Mouse (Mus musculus) frontal cortex, adult (tissue): ENCODE measurements around the gene Ubqln4.
A peak's percentile ranks its signal among the peaks of the same experiment; 100 is the strongest.

Source experiments
- ATAC-seq: cut with Nextera tagmentation; 2 replicates; pipeline ENCODE4 v1.9.2; 2017; ENCODE audit warnings: mild to moderate bottlenecking, moderate library complexity, mixed read lengths; ENCODE audit not compliant: low TSS enrichment

The Ubqln4 gene

DNA sequence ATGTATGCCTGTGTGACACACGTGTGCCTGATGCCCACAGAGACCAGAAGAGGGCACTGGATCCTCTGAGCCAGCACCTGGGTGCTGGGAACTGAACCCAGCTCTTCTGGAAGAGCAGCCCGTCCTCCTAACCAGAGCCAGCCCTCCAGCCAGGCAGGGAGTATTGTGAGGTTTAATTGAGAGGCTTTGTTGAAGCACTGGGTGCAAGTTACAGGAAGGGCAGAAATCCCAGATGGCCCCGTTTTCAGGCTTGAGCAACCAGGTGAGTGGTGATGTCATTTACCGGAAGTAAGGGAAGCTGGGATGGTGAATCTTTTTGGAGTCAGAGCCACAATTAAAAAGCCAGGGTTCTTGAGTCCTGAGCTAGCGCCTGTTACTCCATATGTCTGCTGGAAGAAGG is 28.5 kb upstream of the Ubqln4 start:
- no peak for ATAC-seq

DNA sequence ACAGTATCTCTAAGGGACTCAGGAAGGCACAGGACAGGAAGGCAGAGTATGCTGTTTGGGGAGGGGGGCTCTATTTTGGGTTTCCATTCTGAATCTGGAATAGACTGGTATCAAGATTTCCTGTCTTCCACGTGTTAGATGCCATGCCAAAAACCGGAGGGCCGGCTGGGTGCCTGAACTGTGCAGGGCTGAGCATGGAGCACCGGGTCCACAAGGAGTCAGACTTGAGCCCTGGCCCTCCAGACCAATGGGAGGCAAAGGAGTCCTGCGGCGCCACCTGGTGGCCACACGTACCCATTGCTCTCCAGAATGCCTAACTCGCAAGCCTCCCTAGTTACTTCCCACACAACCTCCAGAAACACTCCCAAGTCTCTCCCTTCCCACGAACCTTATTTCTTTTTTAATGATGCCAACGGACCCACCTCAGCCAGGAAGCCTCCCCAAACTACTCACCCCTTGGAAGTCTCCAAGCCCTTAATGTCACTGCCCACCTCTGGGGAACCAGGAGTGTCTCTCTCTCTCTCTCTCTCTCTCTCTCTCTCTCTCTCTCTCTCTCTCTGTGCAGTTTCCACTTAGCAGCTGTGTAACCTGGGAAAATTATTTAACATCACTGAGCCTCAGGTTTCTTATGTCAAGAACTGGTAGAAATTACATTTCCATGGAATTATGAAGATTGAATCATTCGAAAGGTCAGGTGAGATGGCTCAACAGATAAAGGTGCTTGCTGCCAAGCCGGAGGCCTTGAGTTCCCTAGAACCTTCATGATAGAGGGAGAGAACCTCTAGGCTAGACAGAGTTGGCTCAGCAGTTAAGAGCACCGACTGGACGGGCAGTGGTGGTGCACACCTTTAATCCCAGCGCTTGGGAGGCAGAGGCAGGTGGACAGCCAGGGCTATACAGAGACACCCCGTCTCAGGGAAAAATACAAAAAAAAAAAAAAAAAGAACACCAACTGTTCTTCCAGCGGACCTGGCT is 27.1 kb upstream of the Ubqln4 start:
- ATAC-seq: peak; percentile 85

DNA sequence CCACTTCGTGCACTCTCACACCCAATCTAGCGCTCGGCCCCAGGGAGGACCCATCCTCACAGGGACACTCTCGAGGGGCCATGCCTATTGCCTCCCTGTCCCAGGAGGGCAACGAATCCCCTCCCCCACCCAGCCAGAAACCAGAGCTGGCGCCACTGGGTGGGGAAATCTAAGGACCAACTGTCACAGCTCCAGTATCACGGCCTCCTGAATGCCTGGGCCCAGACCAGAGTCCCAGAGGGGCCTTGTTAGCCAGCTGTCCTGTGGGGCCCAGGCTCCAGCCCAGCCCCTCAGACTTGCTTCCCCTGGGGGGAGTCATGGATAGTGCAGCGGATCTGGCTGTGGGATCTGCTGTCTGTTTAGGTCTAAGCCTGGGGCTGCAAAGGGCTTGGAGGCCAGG is 26.0 kb upstream of the Ubqln4 start:
- no peak for ATAC-seq

DNA sequence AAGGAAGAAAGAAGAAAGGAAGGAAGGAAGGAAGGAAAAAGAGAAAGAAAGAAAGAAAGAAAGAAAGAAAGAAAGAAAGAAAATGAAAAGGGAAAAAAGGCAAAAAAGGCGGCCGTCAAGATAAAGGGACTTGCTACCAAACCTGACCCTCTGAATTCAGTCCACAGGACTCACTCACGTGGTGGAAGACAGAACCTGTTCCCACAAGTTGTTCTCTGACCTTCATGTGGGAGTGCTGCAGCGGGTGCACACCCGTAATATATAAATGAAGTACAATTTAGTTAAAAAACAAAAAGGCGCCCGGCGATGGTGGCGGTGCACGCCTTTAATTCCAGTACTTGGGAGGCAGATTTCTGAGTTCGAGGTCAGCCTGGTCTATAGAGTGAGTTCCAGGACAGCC is 24.9 kb upstream of the Ubqln4 start:
- no peak for ATAC-seq

DNA sequence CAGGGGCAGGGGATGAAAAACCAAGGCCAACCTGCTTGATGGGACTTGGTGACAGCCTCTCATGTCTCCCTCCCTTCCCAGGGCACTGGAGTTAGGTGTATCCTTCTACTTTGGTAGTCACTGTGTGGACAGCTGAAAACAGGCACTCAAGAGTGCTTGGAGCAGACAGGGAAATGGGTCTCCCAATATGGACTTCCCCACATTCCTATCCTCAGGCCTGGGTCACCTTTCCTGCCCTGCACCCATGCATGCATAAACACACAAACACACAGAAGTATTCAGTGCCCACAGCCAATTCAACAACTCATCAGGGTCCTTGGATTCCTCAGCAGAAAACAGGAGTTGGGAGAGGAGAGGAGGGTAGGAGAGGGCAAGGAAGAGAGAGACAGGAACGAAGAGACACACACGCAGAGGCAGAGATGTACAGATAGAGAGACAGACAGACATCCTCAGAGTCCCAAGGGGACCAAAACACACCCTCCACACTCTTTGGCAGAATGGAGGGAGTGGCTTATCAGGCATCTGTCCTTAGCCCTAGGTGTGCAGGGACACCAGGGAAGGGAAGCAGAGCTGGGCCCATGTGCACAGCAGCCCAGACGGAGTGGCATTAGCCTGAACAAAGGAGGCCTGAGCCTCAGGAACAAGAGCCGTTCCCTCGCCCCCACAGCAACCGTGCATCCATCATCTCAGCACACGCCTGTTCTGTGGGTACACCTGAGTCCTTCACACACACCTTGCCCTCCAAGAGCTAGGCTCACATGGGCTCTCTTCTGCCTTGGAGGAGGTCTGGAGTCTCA is 24.2 kb upstream of the Ubqln4 start:
- ATAC-seq: no peak

DNA sequence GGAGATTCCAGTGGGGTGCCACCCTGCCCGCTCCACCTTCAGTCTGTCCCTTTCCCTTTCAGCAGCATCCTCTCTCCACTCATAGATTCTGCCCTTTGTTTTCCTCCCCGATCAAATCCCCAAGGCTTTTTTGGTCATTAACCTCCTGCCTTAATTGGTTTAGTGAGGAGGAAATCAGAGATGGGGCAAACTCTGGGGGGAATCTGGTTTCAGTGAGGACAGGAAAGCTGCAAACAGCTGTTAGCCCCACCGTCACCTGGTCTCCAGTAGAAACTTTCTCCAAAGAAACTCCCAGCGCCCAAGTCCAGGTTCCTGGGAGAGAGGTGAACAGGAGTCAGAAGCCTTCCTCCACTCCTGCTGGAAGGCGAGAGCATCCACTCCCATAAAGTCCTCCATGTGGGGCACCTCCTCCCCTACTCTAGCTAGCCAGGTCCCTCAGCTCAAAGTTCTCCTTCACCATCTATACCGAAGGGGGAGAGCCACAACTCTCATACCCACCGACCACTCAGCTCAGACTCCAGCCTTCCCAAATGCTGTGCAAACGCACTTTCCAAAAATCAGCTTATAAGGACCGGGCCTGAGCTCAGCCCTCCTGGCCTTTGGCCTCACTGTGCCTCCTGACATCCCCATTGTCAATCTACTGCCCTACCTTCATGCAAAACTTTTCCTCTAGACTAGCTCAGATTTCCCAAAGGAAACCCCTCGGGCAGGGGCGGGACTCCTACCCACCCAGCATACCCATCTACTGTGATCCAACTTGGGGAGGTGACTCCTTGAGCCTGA is 23.3 kb upstream of the Ubqln4 start:
- no peak for ATAC-seq

DNA sequence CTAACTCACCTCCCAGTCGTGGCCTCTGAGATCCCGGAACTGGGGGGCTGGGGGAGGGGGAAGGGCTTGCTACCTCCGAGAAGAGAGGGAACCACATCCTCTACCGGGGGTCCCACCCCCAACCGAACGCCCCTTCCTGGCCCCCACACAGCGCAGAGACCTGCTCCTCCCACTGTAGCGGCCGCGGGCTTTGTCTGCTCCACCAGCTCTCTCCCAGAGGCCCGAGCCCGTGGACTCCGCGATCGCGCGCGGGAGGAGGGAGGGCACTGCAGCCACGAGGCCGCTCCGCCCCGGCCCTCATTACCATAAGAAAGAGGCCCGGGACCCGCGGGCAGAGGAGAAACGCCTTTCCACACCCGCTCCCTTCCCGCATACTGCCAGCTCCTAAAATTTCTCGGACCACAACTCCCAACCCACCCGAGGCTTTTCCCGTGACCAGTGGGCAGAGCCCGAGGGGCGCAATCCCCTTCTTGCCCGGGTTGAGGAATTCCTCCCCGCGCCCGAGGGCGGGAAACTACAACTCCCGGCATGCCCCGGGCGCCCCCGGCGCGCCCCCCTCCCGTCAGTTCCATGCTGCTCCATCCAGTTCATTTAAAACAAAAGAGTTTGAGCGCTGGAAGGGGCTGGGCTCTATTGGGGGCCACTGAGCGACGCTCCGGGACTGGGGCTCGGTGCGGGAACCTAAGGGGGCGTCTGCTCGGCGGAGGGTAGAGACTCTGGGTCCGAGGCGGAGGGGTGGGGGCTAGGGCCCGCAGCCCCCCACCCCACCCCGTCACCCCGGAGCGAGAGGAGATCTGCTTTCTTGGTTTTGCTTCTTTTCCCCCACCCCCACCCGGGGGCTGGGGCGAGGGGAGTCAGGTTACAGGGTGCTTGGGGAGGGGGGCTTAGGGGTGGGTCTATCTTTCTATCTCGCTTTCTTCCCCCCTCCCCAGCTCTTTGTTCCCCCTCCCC is 21.9 kb upstream of the Ubqln4 start:
- peak; percentile 51 for ATAC-seq

DNA sequence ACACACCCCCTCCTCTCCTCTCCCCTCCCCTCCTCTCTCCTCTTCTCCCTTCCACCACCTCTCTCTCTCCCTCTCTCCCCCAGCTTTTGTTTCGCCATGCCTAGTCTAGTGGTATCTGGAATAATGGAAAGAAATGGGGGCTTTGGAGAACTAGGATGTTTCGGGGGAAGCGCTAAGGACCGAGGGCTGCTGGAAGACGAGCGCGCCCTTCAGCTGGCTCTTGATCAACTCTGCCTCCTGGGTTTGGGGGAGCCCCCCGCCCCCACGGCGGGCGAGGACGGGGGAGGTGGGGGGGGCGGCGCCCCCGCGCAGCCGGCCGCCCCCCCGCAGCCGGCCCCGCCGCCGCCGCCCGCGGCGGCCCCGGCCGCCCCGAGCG is 21.3 kb upstream of the Ubqln4 start, which contains the start of gene Mex3a:
TSS of gene Mex3a (plus strand) at position 97 of the 376 bp plus-strand sequence.
- ATAC-seq: no peak

DNA sequence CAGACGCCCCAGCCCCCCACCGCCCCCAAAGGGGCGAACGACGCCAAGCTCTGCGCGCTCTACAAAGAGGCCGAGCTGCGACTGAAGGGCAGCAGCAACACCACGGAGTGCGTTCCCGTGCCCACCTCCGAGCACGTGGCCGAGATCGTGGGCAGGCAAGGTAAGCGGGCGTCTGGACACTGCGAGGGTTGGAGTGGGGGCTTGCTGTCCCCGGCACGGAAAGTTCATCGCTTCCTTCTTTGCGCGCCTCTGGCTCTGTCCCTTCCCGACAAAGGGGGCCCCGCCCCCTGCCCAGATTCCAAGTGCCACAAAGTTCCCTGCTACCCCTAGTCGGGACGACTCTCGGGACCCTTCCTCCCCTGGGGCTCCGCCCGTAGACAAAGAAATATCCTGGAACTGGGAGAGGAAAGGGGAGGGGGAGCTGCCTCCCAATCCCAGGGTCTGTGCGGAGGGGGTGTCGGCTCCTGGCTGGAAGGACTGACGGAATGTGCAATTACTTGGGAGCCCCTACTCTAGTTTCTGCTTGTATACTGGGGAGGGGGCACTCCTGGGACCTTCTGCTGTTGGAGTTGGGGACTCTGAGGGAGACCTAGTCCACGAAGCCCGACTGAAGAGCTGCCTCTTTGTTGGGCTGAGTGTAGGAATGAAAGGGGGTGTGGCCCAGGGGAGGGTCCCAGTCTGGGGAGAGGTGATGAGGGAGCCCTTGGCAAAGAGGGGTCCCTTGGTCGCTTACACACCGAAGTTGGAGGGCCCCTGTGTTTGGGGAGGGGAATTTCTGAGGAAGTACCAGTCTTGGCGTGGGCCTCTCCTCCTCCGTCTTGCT is 20.7 kb upstream of the Ubqln4 start:
- ATAC-seq: no peak

DNA sequence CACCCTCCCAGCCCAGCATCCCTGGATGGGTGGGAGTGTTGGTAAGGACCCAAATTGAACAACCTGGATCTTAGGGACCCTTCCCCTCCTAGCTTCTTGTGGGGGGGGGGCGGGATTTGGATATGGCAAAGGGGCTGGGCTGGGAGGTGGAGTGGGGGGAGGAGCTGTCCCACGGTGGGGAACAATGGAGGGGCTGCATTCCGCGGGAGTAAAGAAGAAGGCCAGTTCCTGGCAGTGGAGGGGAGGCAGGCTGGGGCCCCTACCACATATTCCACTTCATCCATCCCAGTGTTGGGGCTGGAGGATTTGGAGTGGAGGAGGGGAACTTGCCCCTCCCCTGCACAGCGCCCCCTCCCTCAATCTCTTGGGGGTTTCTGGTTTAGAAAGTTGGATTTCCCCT is 19.9 kb upstream of the Ubqln4 start:
- no peak for ATAC-seq

DNA sequence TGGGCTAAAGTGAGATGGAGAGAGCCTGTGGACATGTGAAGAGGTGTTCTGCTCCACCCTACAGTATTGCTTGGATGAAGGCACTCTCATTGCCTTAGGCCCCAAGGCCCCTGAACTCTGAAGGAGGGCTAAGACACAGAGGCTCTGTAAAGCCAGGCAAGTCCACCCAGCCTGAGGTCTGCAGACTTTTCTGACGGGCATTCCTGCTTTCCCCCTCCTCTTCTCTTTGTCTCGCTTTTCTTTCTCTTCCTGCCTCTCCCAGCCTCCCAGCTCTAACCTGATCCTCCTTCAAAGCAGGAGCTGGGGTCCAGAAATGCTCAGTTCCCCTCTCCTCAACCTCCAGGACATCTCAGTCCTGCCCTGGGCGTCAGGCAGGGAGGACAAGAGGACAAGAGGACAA is 18.6 kb upstream of the Ubqln4 start:
- no peak for ATAC-seq

DNA sequence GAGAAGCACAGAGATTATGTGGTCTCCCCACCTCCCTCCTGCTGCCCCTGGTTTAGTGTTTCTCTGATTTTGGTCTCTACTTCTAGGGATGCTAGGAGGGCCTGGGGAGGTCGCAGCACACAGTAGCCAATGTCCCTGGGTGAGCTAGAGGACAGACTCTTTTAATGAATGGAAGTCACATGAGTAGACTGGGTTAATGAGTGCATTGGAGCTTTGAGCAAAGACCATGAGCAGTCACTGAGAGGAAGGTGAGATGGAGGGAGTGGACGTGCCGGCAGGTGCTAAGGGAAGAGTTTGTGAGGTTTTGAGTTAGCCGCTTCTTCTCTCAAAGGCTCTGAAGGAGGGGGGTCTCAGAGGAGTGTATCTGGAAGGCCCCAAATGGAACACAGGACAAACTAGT is 18.0 kb upstream of the Ubqln4 start:
- ATAC-seq: no peak

DNA sequence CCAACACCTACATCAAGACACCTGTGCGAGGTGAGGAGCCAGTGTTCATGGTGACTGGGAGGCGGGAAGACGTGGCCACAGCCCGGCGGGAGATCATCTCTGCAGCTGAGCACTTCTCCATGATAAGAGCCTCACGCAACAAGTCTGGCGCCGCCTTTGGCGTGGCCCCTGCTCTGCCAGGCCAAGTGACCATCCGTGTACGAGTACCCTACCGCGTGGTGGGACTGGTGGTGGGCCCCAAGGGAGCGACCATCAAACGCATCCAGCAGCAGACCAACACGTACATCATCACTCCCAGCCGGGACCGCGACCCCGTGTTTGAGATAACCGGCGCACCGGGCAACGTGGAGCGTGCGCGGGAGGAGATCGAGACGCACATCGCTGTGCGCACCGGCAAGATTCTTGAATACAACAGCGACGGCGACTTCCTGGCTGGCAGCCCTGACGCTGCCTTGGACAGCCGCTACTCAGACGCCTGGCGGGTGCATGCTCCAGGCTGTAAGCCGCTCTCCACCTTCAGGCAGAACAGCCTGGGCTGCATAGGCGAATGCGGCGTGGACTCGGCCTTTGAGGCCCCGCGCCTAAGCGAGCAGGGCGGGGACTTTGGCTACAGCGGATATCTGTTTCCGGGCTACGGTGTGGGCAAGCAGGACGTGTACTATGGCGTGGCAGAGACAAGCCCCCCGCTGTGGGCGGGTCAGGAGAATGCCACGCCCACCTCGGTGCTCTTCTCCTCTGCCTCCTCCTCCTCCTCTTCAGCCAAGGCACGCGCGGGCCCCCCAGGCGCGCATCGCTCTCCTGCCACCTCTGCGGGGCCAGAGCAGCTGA is 17.2 kb upstream of the Ubqln4 start:
- ATAC-seq: peak; percentile 68

DNA sequence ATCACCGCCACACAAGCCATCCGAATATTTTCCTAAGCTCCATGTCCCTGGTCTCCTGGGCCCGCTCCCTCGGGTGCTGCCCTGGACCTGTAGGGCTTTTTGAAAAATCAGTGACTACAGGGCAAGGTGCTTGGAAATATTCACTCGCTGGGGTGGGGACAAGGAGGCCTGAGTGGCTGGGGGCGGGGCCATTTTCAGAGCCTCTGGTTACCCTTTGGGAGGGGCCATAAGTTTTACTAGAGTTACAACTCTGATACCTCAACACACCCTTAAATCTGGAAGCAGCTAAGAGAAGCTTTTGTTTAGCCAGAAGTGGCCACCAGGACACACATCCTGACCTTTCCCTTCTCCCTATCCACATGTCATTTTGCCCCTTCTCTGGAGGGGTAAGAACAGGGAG is 16.4 kb upstream of the Ubqln4 start:
- no peak for ATAC-seq

DNA sequence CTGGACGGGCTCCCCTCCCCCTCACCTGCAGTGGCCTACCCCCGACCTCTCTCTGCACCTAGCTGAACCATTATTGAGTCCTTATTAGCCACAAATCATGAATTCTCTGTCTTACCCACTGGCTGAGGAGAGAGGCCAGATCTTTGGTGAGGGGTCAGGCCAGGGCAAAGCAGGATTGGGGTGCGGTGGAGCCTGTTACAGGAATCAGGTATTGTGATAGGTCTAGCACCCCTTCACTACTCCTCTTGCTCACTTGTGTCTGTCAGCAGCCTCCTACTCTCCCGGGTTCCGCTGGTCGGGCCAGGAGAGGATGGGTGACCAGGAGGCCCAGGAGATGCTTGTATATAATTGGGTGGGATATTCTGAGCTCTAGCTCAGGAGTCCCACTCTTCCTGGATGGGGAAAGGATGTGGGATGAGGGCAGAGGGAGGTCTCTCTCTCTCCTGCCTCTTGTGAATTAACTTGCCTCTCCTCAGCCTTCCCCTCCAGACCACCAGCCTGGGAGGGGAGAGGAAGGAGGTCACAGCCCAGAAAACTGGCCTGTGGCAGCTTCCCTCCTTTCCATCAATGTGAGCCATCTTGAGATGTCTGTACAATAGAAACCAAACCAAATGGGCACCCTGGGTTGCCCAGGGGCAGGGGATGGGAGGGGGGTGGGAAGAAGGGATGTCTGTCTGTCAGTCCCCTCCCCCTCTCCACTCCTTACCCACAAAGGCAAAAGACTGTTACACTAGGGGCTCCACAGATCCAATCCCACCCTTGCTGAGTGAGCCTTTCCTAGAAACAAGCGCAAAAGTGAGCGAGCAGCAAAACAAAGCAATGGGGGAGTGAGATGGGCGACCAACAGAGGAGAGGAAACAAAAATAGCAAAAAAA is 15.1 kb upstream of the Ubqln4 start:
- ATAC-seq: no peak

DNA sequence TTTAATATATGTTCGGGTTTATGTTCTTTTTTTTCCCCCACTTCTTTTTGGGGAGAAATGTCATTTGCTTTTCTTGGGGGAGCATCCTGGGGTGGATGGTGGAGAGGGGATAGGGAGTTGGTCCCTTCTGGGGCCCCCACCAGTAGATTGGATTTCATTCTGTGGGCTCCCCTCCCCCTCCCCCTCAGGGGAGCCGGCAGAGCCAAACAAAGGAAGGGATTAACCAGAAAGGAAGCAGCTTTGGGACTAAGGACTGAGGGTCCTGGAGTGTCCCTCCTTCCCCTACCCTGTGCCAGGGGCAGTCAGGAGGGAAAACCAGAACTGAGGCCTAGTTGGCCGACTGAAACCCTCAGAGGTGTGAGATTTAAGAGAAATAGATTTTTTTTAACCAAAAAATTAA is 14.2 kb upstream of the Ubqln4 start:
- no peak for ATAC-seq

DNA sequence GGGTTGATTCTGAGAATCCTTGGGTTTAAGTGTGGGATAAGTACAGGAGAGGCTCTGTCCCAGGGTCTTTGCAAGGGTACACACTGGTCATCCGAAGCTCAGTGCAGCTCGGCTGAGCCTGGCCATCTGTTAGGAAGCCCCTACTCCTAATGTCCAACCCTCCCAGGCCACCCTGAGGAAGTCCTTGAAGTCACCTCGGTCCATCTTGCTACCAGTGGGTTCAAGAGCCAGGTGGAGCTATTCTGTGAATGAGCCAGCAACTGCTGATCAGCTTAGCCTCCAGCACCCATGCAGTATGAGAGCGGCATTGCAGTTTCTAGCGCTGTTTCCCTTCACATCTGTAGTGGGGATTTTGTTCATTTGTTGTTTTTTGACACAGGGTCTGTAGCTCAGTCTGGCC is 13.5 kb upstream of the Ubqln4 start:
- ATAC-seq: no peak
